Mouse (Mus musculus): ENCODE results near the gene Fam53b. TPM values are rescaled to one million over a fixed set of nuclear protein-coding genes. Genes with fewer than 3 reads are reported as not detected.

Gene Fam53b
- polyA plus RNA-seq, 1 experiment = 35.3 TPM

DNA sequence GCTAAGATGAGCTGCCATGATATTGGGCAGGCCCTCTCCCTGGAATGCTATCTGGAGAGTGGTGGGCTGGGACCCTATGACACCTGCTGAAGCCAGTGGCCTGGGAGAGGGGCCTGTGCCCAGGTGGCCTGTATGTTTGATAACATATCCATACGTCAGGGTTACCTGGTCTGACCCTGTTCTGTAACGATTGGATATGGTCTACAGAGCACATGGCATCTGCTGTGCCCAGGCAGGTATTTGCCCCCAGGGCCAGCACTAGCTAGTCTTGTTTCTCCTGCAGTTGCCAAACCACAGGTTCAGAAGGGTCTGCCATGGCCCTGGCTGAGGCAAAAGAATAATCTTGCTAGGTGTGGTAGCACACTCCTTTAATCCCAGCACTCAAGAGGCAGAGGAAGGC lies 120.1 kb downstream of the Fam53b start:
- no peak overlapping the region for H3K27ac ChIP-seq (ENCODE audit: insufficient read depth, low read depth, low read length)
- no peak for TF ChIP-seq CTCF (IDR thresholded peaks at IDR 0.05; ENCODE audit: low read depth, low read length)
- TF ChIP-seq POLR2A (IDR thresholded peaks at IDR 0.05; ENCODE audit: borderline replicate concordance, low read depth, low read length) = no peak
- H3K4me1 ChIP-seq (ENCODE audit: control insufficient read depth, insufficient read depth, low read length) = peaks cover 38% of the 10 kb centered on the region
- H3K4me3 ChIP-seq (ENCODE audit: insufficient read depth, low read length) = no peak overlapping the region

GRCm38 (mm10) chr7:132692719-132693118 lies 121.0 kb downstream of the Fam53b start:
- no peak for TF ChIP-seq CTCF (IDR thresholded peaks at IDR 0.05; ENCODE audit: low read depth, low read length)
- no peak for TF ChIP-seq POLR2A (IDR thresholded peaks at IDR 0.05; ENCODE audit: borderline replicate concordance, low read depth, low read length)
- no peak overlapping the region for H3K4me3 ChIP-seq (ENCODE audit: insufficient read depth, low read length)
- no peak overlapping the region for H3K27ac ChIP-seq (ENCODE audit: insufficient read depth, low read depth, low read length)
- H3K4me1 ChIP-seq (ENCODE audit: control insufficient read depth, insufficient read depth, low read length) = peaks cover 47% of the 10 kb centered on the region

DNA sequence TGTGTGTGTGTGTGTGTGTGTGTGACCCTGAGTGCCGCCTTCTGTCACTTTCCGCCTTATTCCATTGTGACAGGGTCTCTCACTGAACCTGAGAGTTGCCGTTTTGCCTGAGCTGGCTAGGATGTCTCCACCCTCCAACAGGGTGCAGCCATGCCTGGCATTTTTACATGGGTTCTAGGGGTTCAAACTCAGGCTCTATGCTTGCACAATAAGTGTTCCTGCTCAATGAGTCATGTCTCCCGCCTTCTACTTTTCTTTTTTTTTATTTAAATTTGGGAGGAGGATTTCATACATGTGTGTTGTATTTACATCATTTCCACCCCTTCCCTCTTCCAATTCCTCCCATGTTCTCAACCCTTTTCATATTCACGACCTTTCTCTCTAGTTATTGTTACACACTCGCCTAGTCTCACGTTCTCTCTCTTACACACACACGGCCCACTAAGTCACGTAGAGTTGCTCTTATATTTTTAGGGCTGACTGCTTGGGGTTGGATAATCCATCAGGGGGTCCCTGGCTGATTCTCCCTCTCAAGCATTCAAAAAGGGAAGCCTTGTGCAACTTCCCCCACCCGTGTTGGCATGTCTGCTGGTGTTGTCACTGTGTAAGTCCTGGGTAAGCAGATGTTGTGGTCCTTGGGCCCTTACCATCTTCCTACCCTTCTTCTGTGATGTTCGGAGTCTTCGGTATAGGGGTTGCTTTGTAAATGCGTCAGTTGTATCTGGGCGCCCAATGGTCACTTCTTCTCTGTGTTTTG lies 122.8 kb downstream of the Fam53b start:
- no peak overlapping the region for H3K4me3 ChIP-seq (ENCODE audit: insufficient read depth, low read length)
- H3K4me1 ChIP-seq (ENCODE audit: control insufficient read depth, insufficient read depth, low read length) = peaks cover 62% of the 10 kb centered on the region
- H3K27ac ChIP-seq (ENCODE audit: insufficient read depth, low read depth, low read length) = peak overlapping the region; percentile 79
- TF ChIP-seq POLR2A (IDR thresholded peaks at IDR 0.05; ENCODE audit: borderline replicate concordance, low read depth, low read length) (no peak), CTCF (IDR thresholded peaks at IDR 0.05; ENCODE audit: low read depth, low read length) (no peak)

DNA sequence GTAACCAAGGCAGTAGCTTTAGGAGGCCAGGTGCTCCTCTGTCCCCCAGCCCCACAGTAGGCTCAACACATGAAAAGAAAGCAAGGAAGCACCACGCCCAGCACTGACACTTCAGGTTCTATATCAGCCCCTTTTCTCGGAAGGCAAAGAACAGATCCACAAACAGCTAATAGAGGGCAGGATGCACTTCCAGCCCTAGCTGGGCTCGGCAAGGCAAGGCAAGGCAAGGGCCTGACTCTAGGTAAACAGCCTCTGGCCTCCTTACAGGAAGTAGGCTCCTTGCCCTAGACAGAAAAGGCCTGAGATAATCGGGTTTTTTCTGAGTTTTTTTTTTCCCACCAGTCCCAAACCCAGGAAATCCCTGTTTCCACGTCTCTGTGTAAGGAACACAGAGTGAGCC lies 124.0 kb downstream of the Fam53b start:
- TF ChIP-seq CTCF (IDR thresholded peaks at IDR 0.05; ENCODE audit: low read depth, low read length) (no peak), POLR2A (IDR thresholded peaks at IDR 0.05; ENCODE audit: borderline replicate concordance, low read depth, low read length) (no peak)
- Histone ChIP-seq H3K27ac (ENCODE audit: insufficient read depth, low read depth, low read length) (no peak overlapping the region), H3K4me1 (ENCODE audit: control insufficient read depth, insufficient read depth, low read length) (peaks cover 67% of the 10 kb centered on the region), H3K4me3 (ENCODE audit: insufficient read depth, low read length) (no peak overlapping the region)

- Histone ChIP-seq H3K27ac (ENCODE audit: insufficient read depth, low read depth, low read length) (peak overlapping the region; percentile 97), H3K4me3 (ENCODE audit: insufficient read depth, low read length) (no peak overlapping the region), H3K4me1 (ENCODE audit: control insufficient read depth, insufficient read depth, low read length) (peaks cover 71% of the 10 kb centered on the region)
- TF ChIP-seq POLR2A (IDR thresholded peaks at IDR 0.05; ENCODE audit: borderline replicate concordance, low read depth, low read length) (no peak), CTCF (IDR thresholded peaks at IDR 0.05; ENCODE audit: low read depth, low read length) (no peak)
Observed at GRCm38 (mm10) chr7:132688721-132689120, 125.0 kb downstream of the Fam53b start.

- Histone ChIP-seq H3K27ac (ENCODE audit: insufficient read depth, low read depth, low read length) (peak overlapping the region; percentile 97), H3K4me1 (ENCODE audit: control insufficient read depth, insufficient read depth, low read length) (peaks cover 77% of the 10 kb centered on the region)
Observed at GRCm38 (mm10) chr7:132687897-132688296, 125.8 kb downstream of the Fam53b start.

GRCm38 (mm10) chr7:132686515-132686914 lies 127.2 kb downstream of the Fam53b start:
- peak overlapping the region; percentile 97 for H3K27ac ChIP-seq (ENCODE audit: insufficient read depth, low read depth, low read length)
- H3K4me1 ChIP-seq (ENCODE audit: control insufficient read depth, insufficient read depth, low read length) = peaks cover 68% of the 10 kb centered on the region

More at GRCm38 (mm10) chr7:132687897-132688296, 125.8 kb downstream of the Fam53b start:
- TF ChIP-seq POLR2A (IDR thresholded peaks at IDR 0.05; ENCODE audit: borderline replicate concordance, low read depth, low read length) (no peak), CTCF (IDR thresholded peaks at IDR 0.05; ENCODE audit: low read depth, low read length) (no peak)
- no peak overlapping the region for H3K4me3 ChIP-seq (ENCODE audit: insufficient read depth, low read length)

DNA sequence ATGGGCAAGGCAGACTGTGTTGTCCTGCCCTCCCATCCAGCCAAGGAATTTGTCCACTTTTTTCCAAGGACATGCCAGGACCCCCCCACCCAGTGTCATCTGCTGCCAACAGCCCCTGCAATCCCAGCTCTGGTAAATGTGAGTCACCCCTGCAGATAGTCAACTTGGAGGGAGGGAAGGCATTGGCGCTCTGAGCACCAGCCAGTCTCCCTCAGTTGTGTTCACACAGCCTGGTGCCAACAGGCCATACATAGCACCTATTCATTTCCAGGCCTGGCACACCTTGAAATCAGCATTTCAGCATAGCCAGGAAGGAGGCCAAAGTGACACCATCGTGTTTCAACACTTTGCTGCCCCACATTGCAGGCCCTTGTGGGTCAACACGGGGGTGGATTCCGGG lies 129.8 kb downstream of the Fam53b start:
- no peak overlapping the region for H3K4me3 ChIP-seq (ENCODE audit: insufficient read depth, low read length)
- H3K27ac ChIP-seq (ENCODE audit: insufficient read depth, low read depth, low read length) = no peak overlapping the region
- H3K4me1 ChIP-seq (ENCODE audit: control insufficient read depth, insufficient read depth, low read length) = peaks cover 46% of the 10 kb centered on the region
- TF ChIP-seq POLR2A (IDR thresholded peaks at IDR 0.05; ENCODE audit: borderline replicate concordance, low read depth, low read length) = no peak
- TF ChIP-seq CTCF (IDR thresholded peaks at IDR 0.05; ENCODE audit: low read depth, low read length) = no peak

More at GRCm38 (mm10) chr7:132686515-132686914, 127.2 kb downstream of the Fam53b start:
- H3K4me3 ChIP-seq (ENCODE audit: insufficient read depth, low read length) = peak overlapping the region; percentile 14
- TF ChIP-seq POLR2A (IDR thresholded peaks at IDR 0.05; ENCODE audit: borderline replicate concordance, low read depth, low read length) = no peak

- Histone ChIP-seq H3K4me3 (ENCODE audit: insufficient read depth, low read length) (no peak overlapping the region), H3K27ac (ENCODE audit: insufficient read depth, low read depth, low read length) (no peak overlapping the region), H3K4me1 (ENCODE audit: control insufficient read depth, insufficient read depth, low read length) (peaks cover 36% of the 10 kb centered on the region)
- TF ChIP-seq POLR2A (IDR thresholded peaks at IDR 0.05; ENCODE audit: borderline replicate concordance, low read depth, low read length) = no peak
- TF ChIP-seq CTCF (IDR thresholded peaks at IDR 0.05; ENCODE audit: low read depth, low read length) = no peak
Observed at GRCm38 (mm10) chr7:132682901-132683300, 130.8 kb downstream of the Fam53b start.

DNA sequence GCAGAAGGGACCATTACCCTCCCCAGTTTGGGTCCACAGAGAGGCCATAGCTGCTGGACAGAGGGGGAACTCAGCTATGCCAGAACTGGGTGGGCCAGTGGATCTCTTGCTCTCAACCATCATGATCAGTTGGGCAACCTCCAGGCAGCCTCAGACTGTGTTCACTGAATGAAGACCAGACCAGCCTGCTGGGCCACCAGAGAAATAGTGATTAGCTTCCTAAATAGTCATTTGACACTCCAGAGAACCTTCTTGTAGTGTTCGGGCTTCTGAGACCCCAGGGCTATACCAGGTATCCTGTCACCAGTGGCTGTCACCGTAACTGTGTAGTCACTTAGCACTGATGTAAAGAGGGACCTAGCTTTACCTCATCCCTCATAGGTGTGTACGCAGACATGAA lies 131.3 kb downstream of the Fam53b start:
- H3K27ac ChIP-seq (ENCODE audit: insufficient read depth, low read depth, low read length) = no peak overlapping the region
- peaks cover 30% of the 10 kb centered on the region for H3K4me1 ChIP-seq (ENCODE audit: control insufficient read depth, insufficient read depth, low read length)
- no peak for TF ChIP-seq POLR2A (IDR thresholded peaks at IDR 0.05; ENCODE audit: borderline replicate concordance, low read depth, low read length)
- TF ChIP-seq CTCF (IDR thresholded peaks at IDR 0.05; ENCODE audit: low read depth, low read length) = no peak
- no peak overlapping the region for H3K4me3 ChIP-seq (ENCODE audit: insufficient read depth, low read length)
